Mouse (Mus musculus) liver, embryonic 11.5 days (tissue): ENCODE results near the gene Mrgprb4. TPM values are rescaled to one million over a fixed set of nuclear protein-coding genes. Genes with fewer than 3 reads are reported as not detected.

Experiments used
- ATAC-seq: fragments of 200-750 bp; cut with Nextera tagmentation; replicated peaks from 2 replicates; pipeline ENCODE4 v1.8.0; 2017; ENCODE audit warnings: moderate number of reproducible peaks, mild to moderate bottlenecking, moderate TSS enrichment, moderate library complexity; ENCODE audit not compliant: low FRiP score
- DNase-seq: peaks from one replicate; pipeline ENCODE4 v3.0.0-alpha.2; 2017; ENCODE audit warnings: low spot score
- H3K27ac ChIP-seq: fragments of 300-500 bp; sonication (generic); 2 replicates; pipeline ENCODE4 v1.5.1; 2014; ENCODE audit warnings: mild to moderate bottlenecking, low read depth, low read length, control low read depth
- H3K27me3 ChIP-seq: fragments of 300-500 bp; sonication (generic); replicated peaks from 2 replicates; pipeline ENCODE4 v1.6.1; 2014; ENCODE audit warnings: low read length, mixed read lengths; ENCODE audit not compliant: control insufficient read depth, insufficient read depth
- H3K36me3 ChIP-seq: fragments of 300-500 bp; sonication (generic); 2 replicates; pipeline ENCODE4 v1.6.1; 2014; ENCODE audit warnings: mild to moderate bottlenecking, low read length, moderate library complexity, mixed read lengths; ENCODE audit not compliant: control insufficient read depth, insufficient read depth
- H3K4me1 ChIP-seq: fragments of 300-500 bp; sonication (generic); replicated peaks from 2 replicates; pipeline ENCODE4 v1.6.1; 2014; ENCODE audit warnings: low read length, mixed read lengths; ENCODE audit not compliant: control insufficient read depth, insufficient read depth
- H3K4me2 ChIP-seq: fragments of 300-500 bp; sonication (generic); 2 replicates; pipeline ENCODE4 v1.6.1; 2014; ENCODE audit warnings: mild to moderate bottlenecking, control low read depth, moderate library complexity
- H3K4me3 ChIP-seq: fragments of 300-500 bp; sonication (generic); 2 replicates; pipeline ENCODE4 v1.5.1; 2014; ENCODE audit warnings: low read depth, low read length, control low read depth
- H3K9ac ChIP-seq: fragments of 300-500 bp; sonication (generic); 2 replicates; pipeline ENCODE4 v1.6.1; 2014; ENCODE audit warnings: low read depth, low read length, control low read depth
- H3K9me3 ChIP-seq: fragments of 300-500 bp; sonication (generic); 2 replicates; pipeline ENCODE4 v1.6.1; 2016; ENCODE audit warnings: low read length, inconsistent platforms, mixed read lengths; ENCODE audit not compliant: control insufficient read depth
- WGBS: fragments of 180-500 bp; shearing (Covaris S2); extraction: QIAGEN DNeasy Blood & Tissue Kit; methylation state at CpG from one replicate; pipeline ENCODE4 v1.1.7; 2014; 5-methylcytosine and 5-hydroxymethylcytosine counted together
- polyA plus RNA-seq: library from polyadenylated mRNA; unstranded; fragments of >200 nt; fragmentation: Nextera tagmentation; extraction: Ambion mirVana; gene quantifications from 2 replicates; pipeline ENCODE4 v1.2.1, GENCODE M21; 2014

The Mrgprb4 gene
- not detected in 2 replicates for polyA plus RNA-seq

DNA sequence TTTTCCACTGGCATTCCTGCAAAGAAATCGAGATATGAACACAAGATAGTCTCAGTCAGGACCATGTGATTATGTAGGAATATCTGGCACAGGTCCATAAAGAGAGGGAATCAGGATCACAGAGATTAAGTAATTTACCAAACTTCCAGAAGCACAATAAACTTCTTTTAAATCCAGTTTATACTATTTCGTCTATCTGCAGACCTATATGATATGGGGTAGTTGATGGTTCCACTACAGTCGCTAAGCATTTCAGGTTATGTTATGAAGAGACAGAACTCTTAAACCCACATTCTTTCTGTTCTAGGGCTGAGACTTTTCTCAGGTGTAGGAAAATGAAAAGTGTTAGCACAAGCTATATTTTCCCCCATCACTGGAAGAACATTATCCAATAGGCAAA is at the start of gene Mrgprb4:
Mrgprb4 (minus strand) TSS at position 101 of the 400 bp plus-strand sequence.
- Histone ChIP-seq H3K27me3 (no peaks in the 10 kb centered on the region), H3K4me3 (no peak within 1 kb of the TSS), H3K4me1 (no peaks in the 10 kb centered on the region), H3K4me2 (no peak within 1 kb of the TSS), H3K9me3 (no peaks in the 10 kb centered on the region), H3K36me3 (no peaks in the 10 kb centered on the region), H3K9ac (no peak within 1 kb of the TSS), H3K27ac (no peak within 1 kb of the TSS)
- 82% methylated on average over 3 of the region's 3 CpGs for WGBS
- DNase-seq (no peak), ATAC-seq (no peak)

DNA sequence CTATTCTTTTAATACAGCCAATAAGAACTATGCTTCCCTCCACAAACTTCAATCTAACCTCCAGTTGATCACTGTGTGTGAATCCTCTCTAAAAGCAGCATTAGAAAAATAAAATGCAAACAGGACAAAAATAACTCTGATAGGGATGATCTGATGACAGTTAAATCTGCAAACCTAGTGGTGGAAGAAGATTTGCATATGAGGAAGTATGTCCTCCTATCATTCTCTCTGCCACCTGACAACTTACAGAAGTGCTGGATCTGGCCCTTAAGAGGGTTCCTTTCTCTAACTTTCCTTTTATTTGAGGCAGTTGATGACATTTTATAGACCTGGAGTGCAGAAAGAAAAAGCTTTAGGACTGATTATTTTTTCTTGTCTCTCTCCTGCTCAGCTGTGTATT is 27.0 kb upstream of the Mrgprb4 start:
- no peaks in the 10 kb centered on the region for H3K27me3 ChIP-seq
- no peaks in the 10 kb centered on the region; the same call in 1 of the 2 replicates for H3K9me3 ChIP-seq
- H3K27ac ChIP-seq = no peak overlapping the region
- no peaks in the 10 kb centered on the region for H3K36me3 ChIP-seq
- no peak overlapping the region for H3K4me3 ChIP-seq
- no peak overlapping the region for H3K4me2 ChIP-seq
- no peaks in the 10 kb centered on the region for H3K4me1 ChIP-seq
- no peak for DNase-seq
- ATAC-seq = no peak
- H3K9ac ChIP-seq = no peak overlapping the region

DNA sequence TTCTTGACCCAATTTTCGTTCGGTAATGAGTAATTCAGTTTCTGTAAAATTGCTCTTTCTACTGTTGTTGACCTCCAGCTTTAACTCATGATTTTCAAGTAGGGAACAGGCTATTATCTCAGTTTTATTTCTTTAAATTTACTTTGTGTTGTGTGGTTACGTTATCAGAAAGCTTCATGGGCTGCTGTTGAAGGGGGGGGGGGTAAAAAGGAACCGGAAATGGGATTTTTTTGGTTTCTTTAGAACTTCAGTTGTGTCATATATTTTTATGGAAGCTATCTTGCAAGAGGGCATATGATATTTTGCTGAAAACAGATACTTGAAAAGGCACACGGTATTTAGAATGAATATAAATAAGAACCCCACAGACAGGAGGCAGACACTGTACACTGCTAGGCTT is 26.0 kb upstream of the Mrgprb4 start:
- H3K4me2 ChIP-seq = no peak overlapping the region
- H3K9me3 ChIP-seq = no peaks in the 10 kb centered on the region; the same call in 1 of the 2 replicates
- H3K27me3 ChIP-seq = no peaks in the 10 kb centered on the region
- H3K9ac ChIP-seq = no peak overlapping the region
- DNase-seq = no peak
- no peak overlapping the region for H3K4me3 ChIP-seq
- 72% methylated on average over 5 of the region's 5 CpGs for WGBS
- H3K36me3 ChIP-seq = no peaks in the 10 kb centered on the region
- H3K4me1 ChIP-seq = no peaks in the 10 kb centered on the region
- no peak for ATAC-seq
- no peak overlapping the region for H3K27ac ChIP-seq

DNA sequence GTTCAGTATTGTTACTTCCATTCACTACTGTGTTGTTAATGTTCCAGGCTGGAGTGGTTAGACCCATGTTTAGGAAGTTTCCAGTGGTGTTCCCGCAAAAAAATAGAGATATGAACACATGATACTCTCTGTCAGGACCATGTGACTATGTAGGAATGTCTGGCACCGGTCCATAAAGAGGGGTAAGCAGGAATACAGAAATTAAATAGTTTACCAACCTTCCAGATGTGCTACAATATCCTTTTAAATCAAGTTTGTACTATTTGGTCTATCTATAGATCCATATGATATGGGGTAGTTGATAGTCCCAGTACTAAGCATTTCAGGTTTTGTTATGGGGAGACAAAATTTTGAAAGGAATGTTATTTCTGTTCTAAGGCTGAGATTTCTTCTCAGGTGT is 30.2 kb downstream of the Mrgprb4 start, which contains the start of gene Mrgprb5:
Mrgprb5 (minus strand) TSS at position 101 of the 400 bp plus-strand sequence.
- Histone ChIP-seq H3K27me3 (no peaks in the 10 kb centered on the region), H3K4me2 (no peak within 1 kb of the TSS), H3K9ac (no peak within 1 kb of the TSS), H3K4me3 (no peak within 1 kb of the TSS), H3K27ac (no peak within 1 kb of the TSS), H3K4me1 (no peaks in the 10 kb centered on the region), H3K36me3 (no peaks in the 10 kb centered on the region), H3K9me3 (no peaks in the 10 kb centered on the region)
- 62% methylated on average over 2 of the region's 2 CpGs for WGBS
- ATAC-seq = no peak
- DNase-seq = no peak

DNA sequence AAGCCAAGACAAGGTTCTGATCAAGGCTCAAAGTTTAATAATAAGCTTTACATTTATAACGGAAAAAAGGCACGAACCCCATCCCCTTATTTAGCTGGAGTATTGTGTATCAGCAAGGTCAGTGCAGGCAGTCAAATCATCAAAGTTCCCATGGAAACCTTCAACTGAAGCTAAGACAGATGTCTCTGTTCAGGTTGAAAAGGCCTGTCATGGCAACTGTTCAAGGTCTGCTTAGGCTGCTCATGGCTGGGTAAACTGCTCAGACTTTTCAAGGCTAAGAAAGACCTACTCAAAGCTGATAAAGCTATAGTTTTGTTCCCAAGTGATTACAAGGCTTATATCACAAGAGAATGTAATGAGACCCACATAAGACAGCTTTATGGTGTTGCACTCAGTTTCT is 31.6 kb downstream of the Mrgprb4 start:
- H3K9ac ChIP-seq = no peak overlapping the region
- H3K4me3 ChIP-seq = no peak overlapping the region
- H3K4me2 ChIP-seq = no peak overlapping the region
- H3K27ac ChIP-seq = no peak overlapping the region
- no peaks in the 10 kb centered on the region for H3K36me3 ChIP-seq
- 77% methylated on average over 2 of the region's 2 CpGs for WGBS
- DNase-seq (no peak), ATAC-seq (no peak)
- H3K27me3 ChIP-seq = no peaks in the 10 kb centered on the region
- no peaks in the 10 kb centered on the region for H3K4me1 ChIP-seq
- no peaks in the 10 kb centered on the region for H3K9me3 ChIP-seq

Other genes starting within 250 kb of the Mrgprb4 start
- not detected in 2 replicates for gene Mrgpra4, start 217.2 kb downstream of the Mrgprb4 start, polyA plus RNA-seq
- gene Mrgprx1, start 171.7 kb downstream of the Mrgprb4 start, polyA plus RNA-seq = not detected in 2 replicates
- not detected in 2 replicates for gene Mrgprb5, start 30.3 kb downstream of the Mrgprb4 start, polyA plus RNA-seq
- gene Mrgprb8, start 189.2 kb upstream of the Mrgprb4 start, polyA plus RNA-seq = not detected in 2 replicates